Mouse (Mus musculus): ENCODE results near the gene Dvl2.

GRCm38 (mm10) chr11:70020022-70020631, 19.7 kb downstream of the Dvl2 start:
- TF ChIP-seq CTCF (IDR thresholded peaks at IDR 0.05; ENCODE audit: low read depth, low read length) (no peak), POLR2AphosphoS5 (IDR thresholded peaks at IDR 0.05; ENCODE audit: insufficient replicate concordance, low read depth, low read length) (no peak)

Measured in G1E (cell line).